Mouse (Mus musculus): ENCODE measurements around the gene Hpcal4. TPM values are rescaled to one million over a fixed set of nuclear protein-coding genes. Genes with fewer than 3 reads are reported as not detected.

The Hpcal4 gene
- polyA plus RNA-seq, 1 experiment from 2014 or later = 0.73 TPM

Other genes with a start within 250 kb of the Hpcal4 start
- 7.8 and 8.6 TPM in 2 replicates for gene Mfsd2a, start 222.0 kb upstream of the Hpcal4 start, polyA plus RNA-seq (2016; fragmentation: Nextera tagmentation; extraction: Ambion mirVana)
- gene Mycl, start 187.6 kb upstream of the Hpcal4 start, polyA plus RNA-seq (2016; fragmentation: Nextera tagmentation; extraction: Ambion mirVana) = 42.8 and 46.3 TPM in 2 replicates
- gene Trit1, start 166.6 kb upstream of the Hpcal4 start, polyA plus RNA-seq (2016; fragmentation: Nextera tagmentation; extraction: Ambion mirVana) = 18.3 and 20.6 TPM in 2 replicates
- gene Bmp8b, start 78.1 kb upstream of the Hpcal4 start, polyA plus RNA-seq (2016; fragmentation: Nextera tagmentation; extraction: Ambion mirVana) = 0.19 and 0.68 TPM in 2 replicates
- not detected in 2 replicates for gene Oxct2b, start 67.0 kb upstream of the Hpcal4 start, polyA plus RNA-seq (2016; fragmentation: Nextera tagmentation; extraction: Ambion mirVana)
- 114 and 117 TPM in 2 replicates for gene Ppie, start 43.3 kb upstream of the Hpcal4 start, polyA plus RNA-seq (2016; fragmentation: Nextera tagmentation; extraction: Ambion mirVana)
- not detected in 2 replicates for gene Nt5c1a, start 18.3 kb downstream of the Hpcal4 start, polyA plus RNA-seq (2016; fragmentation: Nextera tagmentation; extraction: Ambion mirVana)
- 2.8 and 3.2 TPM in 2 replicates for gene Heyl, start 50.3 kb downstream of the Hpcal4 start, polyA plus RNA-seq (2016; fragmentation: Nextera tagmentation; extraction: Ambion mirVana)
- gene Pabpc4, start 79.1 kb downstream of the Hpcal4 start, polyA plus RNA-seq (2016; fragmentation: Nextera tagmentation; extraction: Ambion mirVana) = 39.9 and 41.7 TPM in 2 replicates
- not detected in 2 replicates for gene Oxct2a, start 140.4 kb downstream of the Hpcal4 start, polyA plus RNA-seq (2016; fragmentation: Nextera tagmentation; extraction: Ambion mirVana)
- gene Bmp8a, start 160.0 kb downstream of the Hpcal4 start, polyA plus RNA-seq (2016; fragmentation: Nextera tagmentation; extraction: Ambion mirVana) = 0.51 and 0.81 TPM in 2 replicates

All from limb, embryonic 12.5 days (tissue).